Mouse (Mus musculus): ENCODE data around the gene Qdpr. TPM values are rescaled to one million over a fixed set of nuclear protein-coding genes. Genes with fewer than 3 reads are reported as not detected.

The Qdpr gene
- total and polyA plus RNA-seq, 3 experiments: 34.8 to 82.6 (median 79.0) TPM

GRCm38 (mm10) chr5:45384034-45384812 lies 65.8 kb downstream of the Qdpr start:
- in situ Hi-C loops (cut with MboI; ENCODE audit: low pct_ligation_motif_present, low pct_unique_long_range_greater_than_20kb, low sequenced_read_pairs): no loop called here
- no peak overlapping the region for H3K27ac ChIP-seq (ENCODE audit: insufficient read depth, low read depth)
- no peak overlapping the region for H3K4me3 ChIP-seq (replicated peaks in 1 of 3; ENCODE audit: low read depth in 2 of 3, low read length in 2 of 3, poor library complexity in 1 of 3)
- H3K9me3 ChIP-seq (replicated peaks; ENCODE audit: low read length): no peaks in the 10 kb centered on the region
- H3K4me2 ChIP-seq (ENCODE audit: insufficient read depth, low read depth, poor library complexity, severe bottlenecking): no peak overlapping the region
- no peak overlapping the region for H3K9ac ChIP-seq (ENCODE audit: insufficient read depth, low read depth)
- no peak for DNase-seq (ENCODE audit: extremely low read depth)
- no peaks in the 10 kb centered on the region for H3K36me3 ChIP-seq (replicated peaks in 1 of 2; ENCODE audit: control insufficient read depth in 1 of 2, insufficient read depth in 1 of 2, low read length in 1 of 2)
- dilution Hi-C loops (cut with MboI; ENCODE audit: extremely low pct_ligation_motif_present, extremely low pct_unique_long_range_greater_than_20kb, low sequenced_read_pairs): no loop called here
- TF ChIP-seq JUN (IDR thresholded peaks at IDR 0.05; ENCODE audit: insufficient read depth, low read depth, low read length): no peak
- no peaks in the 10 kb centered on the region for H3K27me3 ChIP-seq (replicated peaks)
- H3K79me2 ChIP-seq (replicated peaks; ENCODE audit: control insufficient read depth, extremely low read depth, insufficient read depth, poor library complexity, severe bottlenecking): no peaks in the 10 kb centered on the region
- H3K4me1 ChIP-seq (ENCODE audit: control insufficient read depth in 1 of 2, insufficient read depth in 2 of 2): peaks cover 4 to 9% of the 10 kb centered on the region in 2 experiments; a peak in 1 of 4 replicates

Other genes starting within 250 kb of the Qdpr start
- not detected in 2 replicates for gene Clrn2, start 3.5 kb upstream of the Qdpr start, total RNA-seq (2012; rRNA removed)
- not detected in 2 replicates for gene Clrn2, start 3.5 kb upstream of the Qdpr start, total RNA-seq (2014; rRNA removed)
- gene Clrn2, start 3.5 kb upstream of the Qdpr start, polyA plus RNA-seq (2012; ENCODE audit: insufficient read length, low read depth): not detected in 2 replicates
- gene Lap3, start 43.1 kb upstream of the Qdpr start, total RNA-seq (2012; rRNA removed): 108 and 126 TPM in 2 replicates
- 130 and 146 TPM in 2 replicates for gene Lap3, start 43.1 kb upstream of the Qdpr start, total RNA-seq (2014; rRNA removed)
- gene Lap3, start 43.1 kb upstream of the Qdpr start, polyA plus RNA-seq (2012; ENCODE audit: insufficient read length, low read depth): 167 and 211 TPM in 2 replicates
- 103 and 106 TPM in 2 replicates for gene Med28, start 70.0 kb upstream of the Qdpr start, total RNA-seq (2012; rRNA removed)
- gene Med28, start 70.0 kb upstream of the Qdpr start, total RNA-seq (2014; rRNA removed): 107 and 114 TPM in 2 replicates
- gene Med28, start 70.0 kb upstream of the Qdpr start, polyA plus RNA-seq (2012; ENCODE audit: insufficient read length, low read depth): 83.7 and 93.0 TPM in 2 replicates
- 0.04 TPM in 1 of 2 replicates, not detected in the other for gene Fam184b, start 189.4 kb upstream of the Qdpr start, total RNA-seq (2012; rRNA removed)
- gene Fam184b, start 189.4 kb upstream of the Qdpr start, total RNA-seq (2014; rRNA removed): not detected in 2 replicates
- gene Fam184b, start 189.4 kb upstream of the Qdpr start, polyA plus RNA-seq (2012; ENCODE audit: insufficient read length, low read depth): 0.10 TPM in 1 of 2 replicates, not detected in the other
- 58.9 and 63.9 TPM in 2 replicates for gene Ncapg, start 219.7 kb upstream of the Qdpr start, total RNA-seq (2012; rRNA removed)
- gene Ncapg, start 219.7 kb upstream of the Qdpr start, total RNA-seq (2014; rRNA removed): 95.5 and 113 TPM in 2 replicates
- 66.7 and 69.6 TPM in 2 replicates for gene Ncapg, start 219.7 kb upstream of the Qdpr start, polyA plus RNA-seq (2012; ENCODE audit: insufficient read length, low read depth)